Mouse (Mus musculus): ENCODE measurements around the gene Dact3. TPM values are rescaled to one million over a fixed set of nuclear protein-coding genes. Genes with fewer than 3 reads are reported as not detected.

The Dact3 gene
- total RNA-seq (2023): 0.34 TPM

GRCm38 (mm10) chr7:16875310-16875325, at the start of gene Dact3:
Gene Dact3, plus strand, starts transcription at chr7:16875317.

GRCm38 (mm10) chr7:16842645-16843063, 32.5 kb upstream of the Dact3 start, which contains the start of gene Prkd2:
Gene Prkd2, plus strand, starts transcription at chr7:16842902.

GRCm38 (mm10) chr7:16891641-16892351, 16.7 kb downstream of the Dact3 start, which contains the start of gene Gng8:
Gene Gng8, plus strand, starts transcription at chr7:16891786.

GRCm38 (mm10) chr7:16906281-16906680, 31.2 kb downstream of the Dact3 start, which contains the start of gene Ptgir:
Gene Ptgir, plus strand, starts transcription at chr7:16906490.

GRCm38 (mm10) chr7:16924037-16924834, 49.1 kb downstream of the Dact3 start, which contains the start of gene Calm3:
Gene Calm3, minus strand, starts transcription at chr7:16924114.

Other genes starting within 250 kb of the Dact3 start
- gene Ceacam15, start 199.6 kb upstream of the Dact3 start, total RNA-seq (2023): not detected
- not detected for gene Ceacam9, start 153.4 kb upstream of the Dact3 start, total RNA-seq (2023)
- 68.3 TPM for gene Ap2s1, start 136.9 kb upstream of the Dact3 start, total RNA-seq (2023)
- gene Slc1a5, start 94.0 kb upstream of the Dact3 start, total RNA-seq (2023): 164 TPM
- gene Strn4, start 59.4 kb upstream of the Dact3 start, total RNA-seq (2023): 126 TPM
- 21.0 TPM for gene Fkrp, start 58.6 kb upstream of the Dact3 start, total RNA-seq (2023)
- gene Prkd2, start 32.4 kb upstream of the Dact3 start, total RNA-seq (2023): 231 TPM
- gene Gng8, start 16.5 kb downstream of the Dact3 start, total RNA-seq (2023): not detected
- gene Ptgir, start 31.2 kb downstream of the Dact3 start, total RNA-seq (2023): 0.31 TPM
- 91.8 TPM for gene Calm3, start 48.8 kb downstream of the Dact3 start, total RNA-seq (2023)
- not detected for gene Pnmal2, start 69.4 kb downstream of the Dact3 start, total RNA-seq (2023)
- gene Pnmal1, start 84.4 kb downstream of the Dact3 start, total RNA-seq (2023): not detected
- 1.2 TPM for gene Gm42372, start 107.8 kb downstream of the Dact3 start, total RNA-seq (2023)
- 0.09 TPM for gene Ccdc8, start 117.4 kb downstream of the Dact3 start, total RNA-seq (2023)
- 85.9 TPM for gene Ppp5c, start 152.6 kb downstream of the Dact3 start, total RNA-seq (2023)
- not detected for gene Hif3a, start 187.1 kb downstream of the Dact3 start, total RNA-seq (2023)
- gene Psg16, start 198.7 kb downstream of the Dact3 start, total RNA-seq (2023): not detected

Measured in CD8-positive naive resting alpha-beta T cell, adult 57 days (primary cell).